Mouse (Mus musculus) bone marrow macrophage, adult 2 months (primary cell): ENCODE results near the gene Qsox1. TPM values are rescaled to one million over a fixed set of nuclear protein-coding genes. Genes with fewer than 3 reads are reported as not detected.

ENCODE experiments used
- H3K27ac ChIP-seq: 2 replicates; pipeline ENCODE4 v1.5.1; 2012; ENCODE audit warnings: low read depth, low read length; ENCODE audit not compliant: insufficient read depth
- H3K4me1 ChIP-seq: 2 replicates; pipeline ENCODE4 v1.6.1; 2012; ENCODE audit warnings: low read length; ENCODE audit not compliant: control insufficient read depth, insufficient read depth
- H3K4me3 ChIP-seq: 2 replicates; pipeline ENCODE4 v1.5.1; 2012; ENCODE audit warnings: mild to moderate bottlenecking, low read length, moderate library complexity; ENCODE audit not compliant: insufficient read depth
- CTCF ChIP-seq: IDR thresholded peaks from 2 replicates; pipeline ENCODE4 v1.5.1; 2012; ENCODE audit warnings: low read depth, mild to moderate bottlenecking, low read length, moderate library complexity
- POLR2A ChIP-seq: IDR thresholded peaks from 2 replicates; pipeline ENCODE4 v1.6.1; 2012; ENCODE audit warnings: mild to moderate bottlenecking, low read depth, low read length, borderline replicate concordance
- polyA plus RNA-seq: library from polyadenylated mRNA; stranded (reverse); fragments of >200 nt; gene quantifications from 2 replicates; pipeline ENCODE4 v1.2.4, GENCODE M21; 2012; ENCODE audit not compliant: missing spikeins, insufficient read depth, insufficient read length

Gene Qsox1
- polyA plus RNA-seq, 1 experiment: 15.7 TPM

GRCm38 (mm10) chr1:155826803-155827395 is 14.2 kb upstream of the Qsox1 start:
- TF ChIP-seq CTCF (no peak), POLR2A (no peak)
- H3K27ac ChIP-seq: no peak overlapping the region
- peaks cover 3% of the 10 kb centered on the region; the same call in 1 of the 2 replicates for H3K4me1 ChIP-seq
- no peak overlapping the region for H3K4me3 ChIP-seq

GRCm38 (mm10) chr1:155825940-155826716 is 13.4 kb upstream of the Qsox1 start:
- no peak overlapping the region for H3K27ac ChIP-seq

DNA sequence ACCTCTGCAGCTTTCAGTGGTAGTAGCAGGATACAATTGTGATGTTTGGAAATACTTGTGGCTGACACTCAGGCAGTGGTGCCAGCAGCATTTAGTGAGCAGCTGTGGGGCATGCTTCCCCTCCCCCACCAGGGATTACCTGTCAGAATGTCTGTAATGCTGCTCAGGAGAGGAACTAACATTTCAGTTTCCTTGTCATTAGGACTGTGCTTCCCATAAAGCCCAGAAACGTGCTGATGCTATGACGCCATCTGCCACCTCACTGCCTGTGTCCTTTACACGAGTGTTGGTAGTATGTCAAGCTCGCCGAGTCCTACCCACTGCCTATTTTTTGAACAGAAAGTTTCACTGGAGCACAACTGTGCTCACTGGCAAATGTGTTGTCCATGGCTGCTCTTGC is 8.0 kb upstream of the Qsox1 start:
- no peak for TF ChIP-seq POLR2A
- no peak for TF ChIP-seq CTCF
- H3K4me3 ChIP-seq: no peak overlapping the region
- H3K27ac ChIP-seq: no peak overlapping the region

More at GRCm38 (mm10) chr1:155825940-155826716, 13.4 kb upstream of the Qsox1 start:
- Histone ChIP-seq H3K4me1 (no peaks in the 10 kb centered on the region), H3K4me3 (no peak overlapping the region)
- TF ChIP-seq CTCF (no peak), POLR2A (no peak)

DNA sequence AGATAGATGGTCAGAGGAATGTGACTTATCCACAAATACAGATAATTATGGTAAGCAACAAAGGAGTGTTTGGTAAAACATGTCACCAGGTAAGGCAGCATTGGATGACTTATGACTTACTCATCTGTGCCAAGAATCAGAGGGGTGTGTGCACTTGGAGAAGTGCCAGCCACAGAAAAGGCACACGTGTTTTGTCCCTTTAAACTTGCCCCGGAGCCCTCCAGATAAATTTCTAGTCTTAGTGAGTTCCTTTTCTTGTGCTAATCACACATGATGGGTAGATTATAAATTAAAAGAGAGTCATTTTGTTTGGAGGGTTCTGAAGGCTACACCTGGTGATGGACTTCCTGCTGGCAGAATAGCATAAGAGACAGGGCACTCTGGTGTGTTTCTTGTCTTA is 3.5 kb upstream of the Qsox1 start:
- H3K4me3 ChIP-seq: no peak overlapping the region
- peaks cover 10% of the 10 kb centered on the region for H3K4me1 ChIP-seq
- no peak overlapping the region for H3K27ac ChIP-seq
- TF ChIP-seq POLR2A: no peak
- TF ChIP-seq CTCF: no peak

More for the DNA sequence above, 8.0 kb upstream of the Qsox1 start:
- no peaks in the 10 kb centered on the region for H3K4me1 ChIP-seq

- Histone ChIP-seq H3K4me1 (peaks cover 20% of the 10 kb centered on the region), H3K4me3 (peak overlapping the region; percentile 86), H3K27ac (no peak overlapping the region)
- TF ChIP-seq POLR2A: no peak
- no peak for TF ChIP-seq CTCF
Measured at GRCm38 (mm10) chr1:155811995-155812580, 601 bp downstream of the Qsox1 start.

DNA sequence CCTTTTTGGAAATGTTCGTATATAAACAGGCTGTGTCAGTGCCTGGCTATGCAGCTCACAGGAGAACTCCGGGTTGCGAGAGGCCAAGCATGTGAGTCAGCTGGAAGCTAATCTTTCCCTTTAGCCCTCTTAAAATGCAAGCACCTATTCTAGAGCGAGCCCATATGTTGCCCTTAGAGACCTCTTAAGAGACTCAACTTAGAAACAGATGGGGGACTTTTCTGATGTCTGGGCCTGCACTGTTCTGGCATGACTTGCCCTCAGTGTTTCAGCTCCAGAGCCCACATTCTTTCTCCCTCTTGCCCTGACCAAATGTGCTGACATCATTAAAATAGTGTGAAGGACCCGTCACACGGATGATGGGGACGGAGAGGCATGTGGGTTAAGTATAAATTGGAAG is 2.1 kb downstream of the Qsox1 start:
- TF ChIP-seq POLR2A (no peak), CTCF (no peak)
- H3K4me1 ChIP-seq: peaks cover 20% of the 10 kb centered on the region
- H3K4me3 ChIP-seq: no peak overlapping the region
- H3K27ac ChIP-seq: no peak overlapping the region

- H3K4me1 ChIP-seq: peaks cover 20% of the 10 kb centered on the region
- no peak for TF ChIP-seq CTCF
- TF ChIP-seq POLR2A: no peak
- H3K27ac ChIP-seq: no peak overlapping the region
Measured at GRCm38 (mm10) chr1:155809706-155810442, 2.8 kb downstream of the Qsox1 start.

DNA sequence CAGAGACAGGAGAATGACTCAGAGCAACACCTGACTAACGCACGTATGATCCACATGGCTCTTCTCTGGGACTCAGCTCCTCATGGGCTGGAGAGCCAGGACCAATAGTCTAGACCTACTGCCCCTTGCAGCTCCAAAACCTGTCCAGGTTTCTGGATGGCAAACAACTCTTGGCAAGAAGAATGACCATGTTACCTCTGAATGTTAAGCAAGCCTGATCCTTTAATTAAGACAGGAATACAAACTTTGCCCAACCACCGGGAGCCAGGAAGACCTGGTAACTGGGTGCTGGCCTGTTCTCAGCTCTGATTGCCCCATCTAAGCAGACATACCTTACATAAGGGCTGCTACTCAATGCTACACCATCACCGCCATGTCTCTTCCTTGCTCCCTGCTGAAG is 4.4 kb downstream of the Qsox1 start:
- peaks cover 14% of the 10 kb centered on the region for H3K4me1 ChIP-seq
- TF ChIP-seq POLR2A (no peak), CTCF (no peak)
- no peak overlapping the region for H3K27ac ChIP-seq
- no peak overlapping the region for H3K4me3 ChIP-seq

More at GRCm38 (mm10) chr1:155809706-155810442, 2.8 kb downstream of the Qsox1 start:
- H3K4me3 ChIP-seq: no peak overlapping the region

GRCm38 (mm10) chr1:155805607-155806006 is 7.1 kb downstream of the Qsox1 start:
- no peak overlapping the region for H3K4me3 ChIP-seq
- no peak overlapping the region for H3K27ac ChIP-seq
- peaks cover 8% of the 10 kb centered on the region for H3K4me1 ChIP-seq
- no peak for TF ChIP-seq POLR2A
- no peak for TF ChIP-seq CTCF

GRCm38 (mm10) chr1:155801014-155801991 is 11.4 kb downstream of the Qsox1 start:
- Histone ChIP-seq H3K4me1 (no peaks in the 10 kb centered on the region; the same call in 1 of the 2 replicates), H3K27ac (no peak overlapping the region), H3K4me3 (no peak overlapping the region)
- TF ChIP-seq CTCF (no peak), POLR2A (no peak)
